Mouse (Mus musculus): ENCODE data around the gene Bbof1. TPM values are rescaled to one million over a fixed set of nuclear protein-coding genes. Genes with fewer than 3 reads are reported as not detected.

The Bbof1 gene
- total RNA-seq, 2 experiments from 2014 or later: 2.1 to 2.9 TPM

- no peak for DNase-seq (ENCODE audit: low spot score)
These were observed 52.5 kb downstream of the Bbof1 start for GRCm38 (mm10) chr12:84461416-84461815.

- no peak for DNase-seq (ENCODE audit: low spot score)
These were observed 54.0 kb downstream of the Bbof1 start for GRCm38 (mm10) chr12:84462856-84463255.

GRCm38 (mm10) chr12:84468701-84469100, 59.8 kb downstream of the Bbof1 start:
- peak; percentile 33 for DNase-seq (ENCODE audit: low spot score)

- DNase-seq (ENCODE audit: low spot score): no peak
These were observed 70.1 kb downstream of the Bbof1 start for GRCm38 (mm10) chr12:84478937-84479336.

GRCm38 (mm10) chr12:84481251-84481650, 72.4 kb downstream of the Bbof1 start:
- DNase-seq (ENCODE audit: low spot score): no peak

GRCm38 (mm10) chr12:84482778-84483585, 74.1 kb downstream of the Bbof1 start:
- DNase-seq (ENCODE audit: low spot score): no peak

GRCm38 (mm10) chr12:84487324-84488056, 78.6 kb downstream of the Bbof1 start:
- DNase-seq (ENCODE audit: low spot score): no peak

Other genes starting within 250 kb of the Bbof1 start
- gene Elmsan1, start 190.2 kb upstream of the Bbof1 start, total RNA-seq (2021): 10 to 100 TPM in 1 of 2 experiments, 1 to 10 TPM in 1; 6.9 to 10.9 TPM
- gene Ptgr2, start 123.8 kb upstream of the Bbof1 start, total RNA-seq (2021): 10 to 100 TPM; 67.1 to 80.5 TPM
- 10 to 100 TPM; 18.6 to 19.3 TPM for gene Zfp410, start 92.2 kb upstream of the Bbof1 start, total RNA-seq (2021)
- gene Coq6, start 47.4 kb upstream of the Bbof1 start, total RNA-seq (2021): 10 to 100 TPM; 20.4 to 25.4 TPM
- gene Fam161b, start 47.2 kb upstream of the Bbof1 start, total RNA-seq (2021): 1 to 10 TPM in 1 of 2 experiments, under 1 TPM in 1; 1.00 to 1.1 TPM
- gene Entpd5, start within 50 bp of the Bbof1 start, total RNA-seq (2021): 10 to 100 TPM; 15.3 to 16.5 TPM
- gene Rnf113a2, start 8.1 kb downstream of the Bbof1 start, total RNA-seq (2021): 10 to 100 TPM; 11.7 to 12.5 TPM
- gene Aldh6a1, start 41.9 kb downstream of the Bbof1 start, total RNA-seq (2021): 100 to 1,000 TPM; 117 to 121 TPM
- 1 to 10 TPM; 7.4 to 9.2 TPM for gene Lin52, start 42.4 kb downstream of the Bbof1 start, total RNA-seq (2021)
- gene Vsx2, start 160.7 kb downstream of the Bbof1 start, total RNA-seq (2021): not detected
- gene Abcd4, start 208.3 kb downstream of the Bbof1 start, total RNA-seq (2021): 1 to 10 TPM; 4.9 to 5.1 TPM
- not detected for gene Vrtn, start 231.9 kb downstream of the Bbof1 start, total RNA-seq (2021)